Mouse (Mus musculus) intestine, postnatal 0 days (tissue): Measurements from ENCODE around the gene Ptpn13. TPM values are rescaled to one million over a fixed set of nuclear protein-coding genes. Genes with fewer than 3 reads are reported as not detected.

Experiments used
- ATAC-seq: fragments of 200-750 bp; cut with Nextera tagmentation; 2 replicates; pipeline ENCODE4 v1.8.0; 2017; ENCODE audit warnings: mild to moderate bottlenecking, moderate TSS enrichment, moderate library complexity
- H3K27ac ChIP-seq: fragments of 300-500 bp; sonication (generic); 2 replicates; pipeline ENCODE4 v1.5.1; 2014; ENCODE audit warnings: mild to moderate bottlenecking, low read depth, low read length, moderate library complexity
- H3K27me3 ChIP-seq: fragments of 300-500 bp; sonication (generic); replicated peaks from 2 replicates; pipeline ENCODE4 v1.6.1; 2014; ENCODE audit warnings: low read length, mixed read lengths; ENCODE audit not compliant: control insufficient read depth, insufficient read depth
- H3K36me3 ChIP-seq: fragments of 300-500 bp; sonication (generic); 2 replicates; pipeline ENCODE4 v1.6.1; 2014; ENCODE audit warnings: mild to moderate bottlenecking, moderate library complexity; ENCODE audit not compliant: control insufficient read depth, insufficient read depth
- H3K4me1 ChIP-seq: fragments of 300-500 bp; sonication (generic); replicated peaks from 2 replicates; pipeline ENCODE4 v1.6.1; 2014; ENCODE audit warnings: antibody characterized with exemption, low read length, mixed read lengths; ENCODE audit not compliant: control insufficient read depth, insufficient read depth
- H3K4me2 ChIP-seq: fragments of 300-500 bp; sonication (generic); replicated peaks from 2 replicates; pipeline ENCODE4 v1.6.1; 2014; ENCODE audit warnings: low read depth, mild to moderate bottlenecking, moderate library complexity
- H3K4me3 ChIP-seq: fragments of 300-500 bp; sonication (generic); 2 replicates; pipeline ENCODE4 v1.5.1; 2014; ENCODE audit warnings: low read depth, low read length
- H3K9ac ChIP-seq: fragments of 300-500 bp; sonication (generic); 2 replicates; pipeline ENCODE4 v1.6.1; 2014; ENCODE audit warnings: mild to moderate bottlenecking, low read depth, low read length
- H3K9me3 ChIP-seq: fragments of 300-500 bp; sonication (generic); 2 replicates; pipeline ENCODE4 v1.6.1; 2016; ENCODE audit warnings: mixed run types; ENCODE audit not compliant: control insufficient read depth
- CTCF ChIP-seq: sonication (generic); IDR thresholded peaks from 2 replicates; pipeline ENCODE4 v1.5.1; 2016; ENCODE audit warnings: low read depth, mild to moderate bottlenecking, control low read depth, antibody characterized with exemption, moderate library complexity
- WGBS: fragments of 180-500 bp; shearing (Covaris S2); extraction: QIAGEN DNeasy Blood & Tissue Kit; methylation state at CpG from one replicate; pipeline ENCODE4 v1.1.7; 2014; 5-methylcytosine and 5-hydroxymethylcytosine counted together
- polyA plus RNA-seq: library from polyadenylated mRNA; unstranded; fragments of >200 nt; fragmentation: Nextera tagmentation; extraction: Ambion mirVana; gene quantifications from 2 replicates; pipeline ENCODE4 v1.2.1, GENCODE M21; 2015

Gene Ptpn13
- polyA plus RNA-seq = 0.90 and 1.3 TPM in 2 replicates

DNA sequence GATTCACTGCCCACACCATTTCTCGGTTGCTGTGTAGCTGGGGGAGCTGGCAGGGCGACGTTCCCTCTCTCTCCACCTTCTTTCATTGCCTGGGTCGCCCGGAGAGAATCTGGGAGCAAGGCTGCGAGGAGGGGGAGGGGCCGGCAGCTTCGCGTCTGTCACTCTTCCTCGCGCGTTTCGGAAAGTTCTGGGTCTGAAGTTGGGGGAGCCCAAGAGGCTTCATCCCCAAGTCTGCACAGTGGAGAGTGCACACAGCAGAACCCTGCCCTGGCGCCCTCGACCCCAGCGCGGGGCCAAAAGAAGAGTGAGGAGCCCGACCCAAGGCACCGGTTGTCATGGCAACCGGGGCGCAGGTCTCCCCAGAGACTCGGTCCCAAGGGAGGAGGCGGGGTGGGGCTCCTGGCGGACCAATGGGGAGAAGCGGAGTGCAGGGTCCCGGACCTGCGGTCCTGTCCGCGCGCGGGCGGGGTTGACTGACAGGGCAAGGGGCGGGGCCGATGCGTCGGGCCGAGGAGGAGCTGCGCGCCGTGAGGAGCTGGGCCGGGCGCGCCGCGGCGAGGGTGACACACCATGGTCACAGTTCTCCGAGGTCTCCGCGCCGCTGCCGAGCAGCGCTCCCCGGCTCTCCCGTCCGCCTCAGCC, at the start of gene Ptpn13:
Gene Ptpn13, plus strand, starts transcription at position 515 of the 642 bp plus-strand sequence.
- Histone ChIP-seq H3K27me3 (0 out of 2 replicates have a peak, but pooled peaks cover 7% of the 10 kb centered on the region), H3K4me2 (peak within 1 kb of the TSS; percentile 99), H3K9me3 (no peaks in the 10 kb centered on the region), H3K36me3 (no peaks in the 10 kb centered on the region), H3K4me3 (peak within 1 kb of the TSS; percentile 78), H3K27ac (peak within 1 kb of the TSS; percentile 41; the same call in 1 of the 2 replicates), H3K4me1 (0 out of 2 replicates have a peak, but pooled peaks cover 5% of the 10 kb centered on the region), H3K9ac (peak within 1 kb of the TSS; percentile 59)
- under 1% methylated on average over 54 of the region's 55 CpGs for WGBS
- peak; percentile 93 for ATAC-seq
- 0 out of 2 replicates have a peak, but pooled peaks have one; percentile 23 for TF ChIP-seq CTCF

DNA sequence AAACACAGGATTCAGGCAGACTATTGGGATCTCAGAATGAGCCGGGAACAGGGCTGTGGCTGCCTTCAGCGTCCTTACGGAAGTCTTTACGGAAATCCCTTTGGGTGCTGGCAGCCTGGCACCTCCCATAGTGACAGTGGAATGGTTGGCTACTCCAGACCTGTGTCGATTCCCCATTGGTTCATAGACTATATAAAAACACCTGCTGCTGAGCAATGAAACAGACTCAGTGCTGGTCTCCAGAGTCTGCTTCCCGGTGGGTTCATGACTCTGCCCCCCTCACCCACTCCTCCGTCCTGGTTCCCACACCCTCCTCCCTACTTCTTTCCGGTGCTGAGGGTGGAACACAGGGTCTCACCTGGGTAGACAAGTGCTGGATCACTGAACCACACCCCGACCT, 49.8 kb upstream of the Ptpn13 start:
- 92% methylated on average over 9 of the region's 9 CpGs for WGBS
- Histone ChIP-seq H3K9me3 (no peaks in the 10 kb centered on the region), H3K4me3 (no peak overlapping the region), H3K36me3 (no peaks in the 10 kb centered on the region), H3K4me1 (no peaks in the 10 kb centered on the region), H3K4me2 (no peak overlapping the region), H3K27me3 (no peaks in the 10 kb centered on the region), H3K9ac (no peak overlapping the region), H3K27ac (no peak overlapping the region)
- TF ChIP-seq CTCF = no peak
- no peak for ATAC-seq

DNA sequence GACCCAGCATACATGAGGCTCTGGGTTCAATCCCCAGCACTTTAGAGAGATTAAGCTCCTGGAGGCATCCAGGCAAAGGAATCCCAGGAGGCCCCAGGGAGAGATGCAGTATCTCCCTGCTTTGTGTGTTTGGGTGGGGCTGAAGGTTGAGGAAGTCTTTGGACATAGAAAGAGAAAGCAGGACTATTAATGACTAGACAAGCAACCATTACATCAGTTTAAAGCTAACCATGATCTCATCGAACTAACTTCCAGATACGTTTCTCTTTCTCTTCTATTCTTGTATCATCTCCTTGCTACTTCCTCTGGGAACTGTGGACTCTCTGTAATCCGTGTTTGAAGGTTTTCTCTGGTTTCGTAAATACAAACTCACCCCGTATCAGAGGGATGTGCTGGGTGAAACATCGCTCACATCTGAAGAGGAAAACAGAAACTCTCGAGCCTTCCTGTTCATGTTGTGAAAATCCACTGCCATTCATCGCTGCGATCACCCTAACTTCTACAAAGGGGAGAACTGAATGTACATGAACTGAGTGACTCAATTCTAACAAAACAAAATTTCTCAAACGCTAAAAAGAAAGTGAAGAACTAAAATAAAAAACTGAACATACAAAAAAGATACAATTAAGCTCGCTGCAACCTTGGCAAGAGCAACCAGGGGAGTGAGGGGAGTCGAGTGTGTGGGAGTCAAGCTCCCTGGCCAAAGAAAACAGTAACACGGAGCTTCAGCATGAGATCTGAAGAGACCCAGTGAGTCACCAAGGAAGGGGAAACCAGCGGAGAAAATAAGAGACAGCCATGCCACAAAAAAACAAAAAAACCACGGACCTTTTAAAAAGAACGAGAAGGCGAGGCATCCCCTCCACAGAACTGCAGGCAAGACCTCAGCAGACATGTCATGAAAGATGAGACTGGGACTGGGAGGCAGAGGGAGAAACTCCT, 48.4 kb upstream of the Ptpn13 start:
- TF ChIP-seq CTCF = no peak
- H3K27me3 ChIP-seq = no peaks in the 10 kb centered on the region
- no peak overlapping the region for H3K9ac ChIP-seq
- H3K27ac ChIP-seq = no peak overlapping the region
- H3K4me1 ChIP-seq = no peaks in the 10 kb centered on the region
- H3K4me2 ChIP-seq = no peak overlapping the region; the same call in 1 of the 2 replicates
- H3K9me3 ChIP-seq = 0 out of 2 replicates have a peak, but pooled peaks cover 1% of the 10 kb centered on the region
- ATAC-seq = no peak; the same call in 1 of the 2 replicates
- H3K4me3 ChIP-seq = no peak overlapping the region
- no peaks in the 10 kb centered on the region for H3K36me3 ChIP-seq
- 60% methylated on average over 17 of the region's 17 CpGs for WGBS

DNA sequence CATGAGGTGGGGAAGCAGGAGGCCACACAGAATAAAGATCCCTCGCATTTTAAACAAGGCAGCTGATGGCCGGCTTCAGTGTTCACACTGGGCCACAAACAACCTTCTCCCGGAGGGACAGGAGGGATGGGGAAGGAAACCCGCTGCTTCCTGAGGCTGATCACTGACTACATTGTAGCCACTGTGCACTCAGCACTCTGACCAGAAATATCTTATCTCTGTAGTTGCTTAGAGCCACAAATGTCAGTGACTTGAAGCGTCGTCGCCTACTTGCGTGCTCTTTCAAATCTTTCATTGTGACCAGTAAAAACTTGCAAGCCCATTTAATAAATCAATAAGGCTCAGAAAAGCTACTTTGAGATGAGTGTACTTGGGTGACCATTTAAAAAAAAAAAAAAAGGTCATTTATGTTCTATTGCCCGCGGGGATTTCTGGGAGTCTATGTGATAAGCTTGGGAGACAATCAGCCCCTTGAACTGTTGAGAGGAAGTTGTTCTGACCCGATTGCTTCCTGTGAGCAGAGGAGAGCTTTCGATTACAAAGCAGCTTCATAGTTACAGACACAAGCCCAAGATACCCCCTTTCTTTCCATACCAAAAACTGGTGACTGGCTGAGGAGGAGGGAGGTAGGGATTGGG, 47.4 kb upstream of the Ptpn13 start:
- no peak for ATAC-seq
- Histone ChIP-seq H3K36me3 (no peaks in the 10 kb centered on the region), H3K9ac (no peak overlapping the region), H3K4me2 (no peak overlapping the region; the same call in none of the 2 replicates), H3K4me3 (no peak overlapping the region), H3K4me1 (no peaks in the 10 kb centered on the region), H3K27me3 (no peaks in the 10 kb centered on the region), H3K27ac (no peak overlapping the region), H3K9me3 (0 out of 2 replicates have a peak, but pooled peaks cover 3% of the 10 kb centered on the region)
- TF ChIP-seq CTCF = no peak
- WGBS = 46% methylated on average over 12 of the region's 12 CpGs

DNA sequence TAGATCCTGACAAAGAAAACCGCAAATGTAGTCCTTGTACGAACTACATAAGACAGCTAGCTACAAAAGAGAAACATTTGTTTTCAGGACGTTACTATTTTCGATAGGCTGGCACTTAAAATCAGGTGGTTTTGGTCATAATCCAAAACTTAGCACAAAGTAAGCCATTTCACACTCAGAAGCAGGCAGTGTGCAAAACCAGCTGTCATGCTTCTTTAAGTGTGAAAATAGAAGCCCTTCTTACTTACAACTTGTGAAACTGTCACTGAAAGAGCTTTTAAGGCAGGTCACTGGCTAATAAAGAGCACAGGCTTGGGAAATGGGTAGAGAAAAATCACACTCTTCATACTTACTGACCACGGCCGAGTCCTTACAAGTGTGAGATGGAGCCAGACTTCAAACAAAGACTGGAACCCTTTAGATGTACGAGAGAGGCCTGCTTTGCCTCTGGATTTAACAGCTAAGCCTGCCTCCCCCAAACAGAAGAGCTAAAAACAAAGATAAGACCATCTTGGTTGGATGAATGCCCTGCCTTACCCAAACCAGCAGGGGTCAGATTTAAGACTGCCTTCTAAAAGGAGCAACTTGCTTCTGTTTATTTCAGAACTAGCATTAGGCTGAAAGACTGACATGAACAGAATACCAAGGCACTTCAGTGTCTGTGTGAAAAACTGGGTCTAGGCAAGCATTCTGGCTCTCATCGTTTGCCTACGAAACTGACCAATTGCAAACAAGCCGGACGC, 44.0 kb upstream of the Ptpn13 start:
- Histone ChIP-seq H3K9me3 (0 out of 2 replicates have a peak, but pooled peaks cover 3% of the 10 kb centered on the region), H3K9ac (no peak overlapping the region), H3K27me3 (no peaks in the 10 kb centered on the region), H3K4me1 (no peaks in the 10 kb centered on the region), H3K4me3 (no peak overlapping the region), H3K36me3 (no peaks in the 10 kb centered on the region), H3K4me2 (no peak overlapping the region), H3K27ac (no peak overlapping the region)
- no peak for ATAC-seq
- TF ChIP-seq CTCF = peak; percentile 34; the same call in 1 of the 2 replicates
- 74% methylated on average over 11 of the region's 11 CpGs for WGBS
